Mouse (Mus musculus): ENCODE data around the gene Cggbp1. TPM values are rescaled to one million over a fixed set of nuclear protein-coding genes. Genes with fewer than 3 reads are reported as not detected.

The Cggbp1 gene
- total RNA-seq, 2 experiments from 2014 or later = 54.0 to 59.8 TPM

DNA sequence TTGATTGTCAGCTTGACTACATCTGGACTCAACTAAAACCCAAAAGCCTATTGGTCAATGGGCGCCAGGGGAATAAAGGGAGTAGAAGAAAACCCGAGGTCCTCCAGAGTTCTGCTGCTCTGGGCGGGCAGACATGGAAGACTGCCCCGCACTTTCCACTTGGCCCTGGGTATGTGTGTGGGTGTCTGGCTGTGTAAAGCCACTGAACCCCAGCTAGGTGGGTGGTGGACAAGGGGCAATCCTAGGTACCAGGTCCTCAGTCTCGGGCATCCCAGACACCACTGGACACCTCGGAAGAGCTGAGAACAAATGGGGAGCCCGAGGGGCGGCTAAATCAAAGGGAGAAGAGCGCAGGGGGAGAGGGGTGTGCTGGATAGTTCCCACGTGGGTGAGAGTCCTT, 57.0 kb downstream of the Cggbp1 start:
- intact Hi-C loops (cut with DNase I) = no loop called here
- no peak for DNase-seq (ENCODE audit: low spot score in 2 of 2)

Other genes starting within 250 kb of the Cggbp1 start
- under 1 TPM; 0.69 to 0.71 TPM for gene Csnka2ip, start 249.6 kb upstream of the Cggbp1 start, total RNA-seq (2021)
- 10 to 100 TPM; 20.5 to 22.0 TPM for gene 4930453N24Rik, start 80.8 kb upstream of the Cggbp1 start, total RNA-seq (2021)
- gene Zfp654, start 344 bp upstream of the Cggbp1 start, total RNA-seq (2021) = 10 to 100 TPM; 17.4 to 18.0 TPM